Mouse (Mus musculus) ES-Bruce4 (cell line): ENCODE measurements around the gene Spg20. TPM values are rescaled to one million over a fixed set of nuclear protein-coding genes. Genes with fewer than 3 reads are reported as not detected.

ENCODE experiments used
- H3K27ac ChIP-seq: 2 replicates; pipeline ENCODE4 v1.5.1; 2012; ENCODE audit warnings: low read length, inconsistent platforms; ENCODE audit not compliant: insufficient read depth
- H3K27me3 ChIP-seq: 2 replicates; pipeline ENCODE4 v1.6.1; 2012; ENCODE audit warnings: mild to moderate bottlenecking, low read length, inconsistent platforms; ENCODE audit not compliant: control insufficient read depth, poor library complexity, insufficient read depth, severe bottlenecking
- H3K36me3 ChIP-seq: 2 replicates; pipeline ENCODE4 v1.6.1; 2012; ENCODE audit warnings: inconsistent platforms, mild to moderate bottlenecking, low read length, moderate library complexity; ENCODE audit not compliant: control insufficient read depth, poor library complexity, insufficient read depth, severe bottlenecking
- H3K4me1 ChIP-seq: one replicate; pipeline ENCODE4 v1.8.1; 2011; ENCODE audit warnings: low read length; ENCODE audit not compliant: control insufficient read depth, insufficient read depth
- H3K4me3 ChIP-seq: 2 replicates; pipeline ENCODE4 v1.5.1; 2011; ENCODE audit warnings: low read depth, mild to moderate bottlenecking, low read length
- H3K9ac ChIP-seq: 2 replicates; pipeline ENCODE4 v1.6.1; 2012; ENCODE audit warnings: low read depth, mild to moderate bottlenecking, inconsistent platforms; ENCODE audit not compliant: poor library complexity, severe bottlenecking
- H3K9me3 ChIP-seq: replicated peaks from 2 replicates; pipeline ENCODE4 v1.6.1; 2012; ENCODE audit warnings: mild to moderate bottlenecking, low read length, inconsistent platforms; ENCODE audit not compliant: control insufficient read depth, poor library complexity, insufficient read depth, severe bottlenecking
- CTCF ChIP-seq: IDR thresholded peaks from one replicate; pipeline ENCODE4 v1.8.1; 2011; ENCODE audit warnings: low read depth, low read length
- EP300 ChIP-seq: IDR thresholded peaks from 2 replicates; pipeline ENCODE4 v1.6.1; 2011; ENCODE audit warnings: low read depth, low read length; ENCODE audit not compliant: insufficient read depth
- POLR2A ChIP-seq: IDR thresholded peaks from one replicate; pipeline ENCODE4 v1.8.1; 2011; ENCODE audit warnings: low read length; ENCODE audit not compliant: insufficient read depth
- polyA plus RNA-seq: library from polyadenylated mRNA; stranded (reverse); fragments of >200 nt; gene quantifications from 2 replicates; pipeline ENCODE4 v1.2.4, GENCODE M21; 2011; ENCODE audit warnings: low read depth; ENCODE audit not compliant: missing spikeins, insufficient read depth, insufficient read length

The Spg20 gene
- polyA plus RNA-seq, 1 experiment: 51.2 TPM

GRCm38 (mm10) chr3:55131576-55132233 is 19.8 kb downstream of the Spg20 start:
- Histone ChIP-seq H3K4me3 (no peak overlapping the region), H3K9me3 (no peaks in the 10 kb centered on the region), H3K9ac (no peak overlapping the region), H3K36me3 (peaks cover 14% of the 10 kb centered on the region; the same call in 1 of the 2 replicates), H3K4me1 (no peaks in the 10 kb centered on the region), H3K27ac (no peak overlapping the region), H3K27me3 (no peaks in the 10 kb centered on the region)
- no peak for TF ChIP-seq EP300
- no peak for TF ChIP-seq CTCF
- no peak for TF ChIP-seq POLR2A

- Histone ChIP-seq H3K36me3 (no peaks in the 10 kb centered on the region), H3K27ac (no peak within 1 kb of the TSS), H3K4me1 (no peaks in the 10 kb centered on the region), H3K9ac (no peak within 1 kb of the TSS), H3K4me3 (no peak within 1 kb of the TSS), H3K27me3 (no peaks in the 10 kb centered on the region), H3K9me3 (no peaks in the 10 kb centered on the region)
- TF ChIP-seq EP300: no peak
- no peak for TF ChIP-seq CTCF
- no peak for TF ChIP-seq POLR2A
Observed at GRCm38 (mm10) chr3:55137039-55137438, 25.1 kb downstream of the Spg20 start, which contains the start of gene Ccdc169. Ccdc169 (plus strand) TSS chr3:55137339.

- no peaks in the 10 kb centered on the region for H3K27me3 ChIP-seq
- no peak overlapping the region for H3K27ac ChIP-seq
- no peaks in the 10 kb centered on the region for H3K36me3 ChIP-seq
- H3K9me3 ChIP-seq: no peaks in the 10 kb centered on the region
- no peak overlapping the region for H3K9ac ChIP-seq
- TF ChIP-seq POLR2A: no peak
- TF ChIP-seq CTCF: no peak
- no peak for TF ChIP-seq EP300
- no peaks in the 10 kb centered on the region for H3K4me1 ChIP-seq
- no peak overlapping the region for H3K4me3 ChIP-seq
Observed at GRCm38 (mm10) chr3:55139837-55140236, 27.9 kb downstream of the Spg20 start.

- Histone ChIP-seq H3K27ac (no peak overlapping the region), H3K9me3 (no peaks in the 10 kb centered on the region), H3K9ac (no peak overlapping the region), H3K36me3 (no peaks in the 10 kb centered on the region), H3K27me3 (no peaks in the 10 kb centered on the region), H3K4me3 (no peak overlapping the region), H3K4me1 (no peaks in the 10 kb centered on the region)
- no peak for TF ChIP-seq EP300
- no peak for TF ChIP-seq CTCF
- TF ChIP-seq POLR2A: no peak
Observed at GRCm38 (mm10) chr3:55141401-55141800, 29.5 kb downstream of the Spg20 start.

GRCm38 (mm10) chr3:55144916-55145315 is 33.0 kb downstream of the Spg20 start:
- no peaks in the 10 kb centered on the region for H3K27me3 ChIP-seq
- H3K27ac ChIP-seq: no peak overlapping the region
- H3K4me1 ChIP-seq: no peaks in the 10 kb centered on the region
- no peaks in the 10 kb centered on the region for H3K9me3 ChIP-seq
- no peak overlapping the region for H3K4me3 ChIP-seq
- no peak overlapping the region for H3K9ac ChIP-seq
- H3K36me3 ChIP-seq: no peaks in the 10 kb centered on the region
- no peak for TF ChIP-seq CTCF
- TF ChIP-seq POLR2A: no peak
- no peak for TF ChIP-seq EP300

GRCm38 (mm10) chr3:55146441-55146840 is 34.5 kb downstream of the Spg20 start:
- Histone ChIP-seq H3K27ac (no peak overlapping the region), H3K4me3 (no peak overlapping the region), H3K36me3 (no peaks in the 10 kb centered on the region), H3K9me3 (no peaks in the 10 kb centered on the region), H3K9ac (no peak overlapping the region), H3K4me1 (no peaks in the 10 kb centered on the region), H3K27me3 (no peaks in the 10 kb centered on the region)
- TF ChIP-seq CTCF (no peak), POLR2A (no peak), EP300 (no peak)
